Mouse (Mus musculus): Measurements from ENCODE around the gene Gbf1. TPM values are rescaled to one million over a fixed set of nuclear protein-coding genes. Genes with fewer than 3 reads are reported as not detected.

Gene Gbf1
- total RNA-seq, 2 experiments from 2014 or later: 67.8 to 82.5 TPM

DNA sequence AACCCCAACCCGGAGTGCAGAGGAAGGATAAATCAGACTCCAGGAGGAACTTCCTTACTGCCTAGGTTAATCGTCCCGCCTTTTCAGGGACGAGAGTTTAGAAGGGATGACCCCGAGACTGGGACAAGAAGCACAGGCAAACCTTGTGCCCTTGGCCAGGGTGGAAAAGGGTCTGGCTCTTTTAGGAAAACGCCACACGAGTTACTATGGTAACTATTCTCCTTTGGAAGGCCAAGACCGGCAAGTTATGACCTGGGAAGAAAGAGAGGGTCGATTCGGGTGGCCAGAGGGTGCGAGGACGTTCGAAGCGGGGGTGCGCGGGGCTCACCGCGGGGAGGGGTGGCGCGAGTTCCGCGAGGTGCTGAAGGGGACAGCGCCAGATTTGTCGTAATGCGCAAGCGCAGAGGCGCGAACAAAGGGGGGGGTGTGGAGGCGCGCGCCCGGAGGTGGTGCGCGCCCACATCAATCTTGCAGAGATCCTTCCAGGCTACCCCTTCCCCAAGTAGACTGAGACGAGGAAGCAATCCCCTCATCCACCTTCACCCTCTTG lies 174.5 kb downstream of the Gbf1 start, which contains the start of gene Psd:
TSS of gene Psd (minus strand) at position 401 of the 550 bp plus-strand sequence.
- DNase-seq (ENCODE audit: low spot score in 2 of 2): peak; percentile 64 to 69

DNA sequence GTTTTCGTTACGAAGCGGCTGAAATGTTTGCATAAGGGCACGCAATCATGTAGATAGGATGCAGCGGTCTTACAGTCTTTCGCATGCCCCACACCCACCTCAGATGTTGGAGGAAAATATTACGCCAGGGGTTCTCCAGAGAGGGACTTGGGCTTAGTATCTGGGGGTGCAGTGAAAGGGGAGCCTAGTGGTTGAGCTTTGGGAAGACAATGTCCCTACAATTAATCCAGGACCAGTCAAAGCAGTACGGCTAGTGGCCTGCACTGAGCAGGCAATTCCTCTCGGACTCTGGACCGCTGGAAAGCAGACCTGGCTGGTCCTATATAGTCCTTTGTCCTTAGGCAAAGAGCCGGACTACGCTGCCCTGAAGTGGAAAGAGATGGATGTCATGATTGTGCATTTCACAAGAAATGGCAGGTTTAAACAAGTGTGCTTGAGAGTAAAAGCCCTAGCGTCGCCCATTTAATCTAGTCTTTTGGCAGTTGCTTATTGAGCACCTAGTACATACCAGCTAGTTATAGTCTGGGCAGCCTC lies 175.3 kb downstream of the Gbf1 start:
- no peak for DNase-seq (ENCODE audit: low spot score in 2 of 2)

DNA sequence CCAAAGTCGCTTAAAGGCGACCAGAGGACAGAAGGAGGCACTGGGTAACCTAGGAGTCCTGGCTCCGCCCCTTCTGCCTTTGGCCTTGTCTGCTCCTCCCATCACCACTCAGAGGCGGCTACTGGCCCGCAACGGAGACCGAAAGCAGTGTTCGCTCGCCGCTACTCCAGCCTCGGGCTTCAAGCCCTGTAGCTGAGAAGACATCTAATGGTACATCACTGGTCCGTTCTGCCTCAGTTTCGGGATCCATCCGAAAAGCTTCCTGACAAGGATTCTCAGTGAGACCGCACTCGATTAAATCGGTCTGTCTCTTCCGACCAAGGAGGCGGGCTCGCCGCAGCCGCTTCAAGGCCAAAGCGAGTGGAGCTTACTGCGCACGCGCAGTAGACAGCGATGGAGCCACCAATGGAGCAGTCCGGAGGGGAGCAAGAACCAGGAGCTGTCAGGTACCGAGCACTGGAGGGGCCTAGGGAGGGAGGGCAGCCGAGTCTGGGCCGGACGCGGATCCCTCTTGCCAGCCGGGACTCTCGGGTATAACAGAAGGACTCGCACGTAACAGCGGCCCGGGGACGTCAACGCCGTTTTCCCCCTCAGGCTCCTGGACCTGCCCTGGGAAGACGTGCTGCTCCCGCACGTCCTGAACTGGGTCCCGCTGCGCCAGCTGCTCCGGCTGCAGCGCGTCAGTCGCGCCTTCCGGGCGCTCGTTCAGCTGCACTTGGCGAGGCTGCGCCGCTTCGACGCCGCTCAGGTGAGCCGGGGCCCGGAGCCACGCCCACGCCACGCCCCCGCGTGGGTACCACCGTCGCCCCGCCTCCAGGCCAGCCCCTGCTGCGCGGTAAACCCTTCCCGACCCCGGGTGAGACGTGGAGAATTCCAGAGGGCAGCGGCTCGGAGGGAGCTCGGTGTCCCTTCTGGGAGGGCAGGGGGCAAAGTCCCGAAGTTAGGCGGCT lies 176.0 kb downstream of the Gbf1 start, which contains the start of gene Fbxl15:
TSS of gene Fbxl15 (plus strand) at position 104 of the 950 bp plus-strand sequence.
- peak; percentile 88 to 90 for DNase-seq (ENCODE audit: low spot score in 2 of 2)

DNA sequence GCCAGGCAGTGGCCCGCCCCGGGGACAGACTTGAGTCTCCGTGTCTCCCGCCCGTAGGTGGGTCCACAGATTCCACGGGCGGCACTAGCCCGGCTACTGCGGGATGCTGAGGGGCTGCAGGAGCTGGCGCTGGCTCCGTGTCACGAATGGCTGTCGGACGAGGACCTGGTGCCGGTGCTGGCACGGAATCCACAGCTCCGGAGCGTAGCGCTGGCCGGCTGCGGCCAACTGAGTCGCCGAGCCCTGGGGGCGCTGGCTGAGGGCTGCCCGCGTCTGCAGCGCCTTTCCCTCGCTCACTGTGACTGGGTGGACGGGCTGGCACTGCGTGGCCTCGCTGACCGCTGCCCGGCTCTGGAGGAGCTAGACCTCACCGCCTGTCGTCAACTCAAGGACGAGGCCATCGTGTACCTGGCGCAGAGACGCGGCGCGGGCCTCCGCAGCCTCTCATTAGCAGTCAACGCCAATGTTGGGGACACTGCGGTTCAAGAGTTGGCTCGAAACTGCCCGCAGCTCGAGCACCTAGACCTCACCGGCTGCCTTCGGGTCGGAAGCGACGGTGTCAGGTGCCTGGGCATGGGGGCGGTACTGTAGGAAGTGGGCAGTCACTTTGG lies 176.8 kb downstream of the Gbf1 start:
- DNase-seq (ENCODE audit: low spot score in 2 of 2): peak in 1 of 2 experiments; percentile 32

DNA sequence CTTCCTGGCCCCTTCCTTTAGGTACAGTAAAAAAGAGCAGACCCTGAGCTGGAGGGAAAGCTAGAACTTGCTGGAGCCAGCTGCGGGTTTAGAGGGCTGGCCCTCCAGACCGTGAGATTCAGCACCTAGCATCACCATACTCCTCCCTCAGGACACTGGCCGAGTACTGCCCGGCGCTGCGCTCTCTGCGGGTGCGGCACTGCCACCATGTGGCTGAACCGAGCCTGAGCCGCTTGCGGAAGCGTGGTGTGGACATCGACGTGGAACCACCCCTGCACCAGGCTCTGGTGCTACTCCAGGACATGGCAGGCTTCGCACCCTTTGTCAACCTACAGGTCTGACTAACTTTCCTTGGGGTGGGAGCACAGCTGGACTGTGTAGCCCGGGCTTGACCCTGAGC lies 177.6 kb downstream of the Gbf1 start:
- peak; percentile 83 to 85 for DNase-seq (ENCODE audit: low spot score in 2 of 2)

DNA sequence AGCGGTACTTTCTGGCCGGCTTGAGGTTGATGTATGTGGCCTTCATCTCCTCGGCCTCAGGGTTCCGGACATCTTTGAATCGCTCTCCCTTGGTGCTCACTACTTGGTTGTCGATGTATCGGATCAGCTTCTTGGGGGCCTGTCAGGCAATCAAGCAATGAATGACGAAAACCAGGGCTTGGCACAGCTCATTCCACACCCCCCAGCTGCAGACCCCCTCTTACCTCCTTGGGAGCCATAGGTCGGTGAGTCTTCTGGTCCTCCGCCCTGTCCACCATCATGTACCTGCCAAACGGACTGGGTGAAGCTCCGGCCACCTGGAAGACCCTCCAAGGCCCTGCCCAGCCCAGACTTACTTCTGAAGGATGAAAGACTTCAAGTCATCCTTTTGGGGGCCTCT lies 178.4 kb downstream of the Gbf1 start:
- DNase-seq (ENCODE audit: low spot score in 2 of 2): no peak

DNA sequence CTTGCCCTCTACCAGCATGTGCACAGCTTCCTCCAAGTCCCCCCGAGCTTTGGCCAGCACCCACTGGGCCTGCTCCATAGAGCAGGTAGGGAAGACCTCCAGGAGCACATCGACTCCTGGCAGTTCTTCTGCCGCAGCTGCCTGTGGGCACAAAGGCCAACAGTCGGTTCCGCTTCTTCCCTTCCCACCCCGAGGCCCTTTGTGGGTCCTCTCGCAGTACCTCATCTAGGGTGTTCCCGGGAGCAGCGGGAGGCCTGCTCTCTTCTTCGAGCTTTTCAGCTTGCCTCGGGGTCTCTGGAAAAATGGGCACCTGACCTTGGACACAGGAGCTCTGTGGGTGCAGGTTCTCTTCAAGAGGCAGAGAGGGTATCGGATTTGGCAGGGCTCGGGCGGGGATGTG lies 179.0 kb downstream of the Gbf1 start:
- no peak for DNase-seq (ENCODE audit: low spot score in 2 of 2)

DNA sequence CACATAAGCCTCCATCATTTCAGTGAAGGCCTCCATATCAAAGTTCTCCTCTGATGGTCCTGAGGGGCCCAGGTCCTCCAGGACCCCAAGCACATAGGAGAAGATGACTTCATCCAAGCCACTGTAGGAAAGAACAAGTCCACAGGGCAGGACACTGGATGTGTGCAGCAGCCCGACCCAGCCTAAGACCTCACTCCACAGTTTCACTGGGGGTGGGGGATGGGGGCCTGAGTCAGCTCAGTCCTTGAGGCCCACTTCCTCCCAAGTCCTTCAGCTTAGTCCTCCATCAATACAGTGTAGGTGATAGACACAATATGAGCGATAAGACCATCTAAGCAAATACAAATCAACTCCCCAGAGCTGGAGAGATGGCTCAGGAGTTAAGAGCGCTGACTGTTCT lies 179.6 kb downstream of the Gbf1 start:
- no peak for DNase-seq (ENCODE audit: low spot score in 2 of 2)

DNA sequence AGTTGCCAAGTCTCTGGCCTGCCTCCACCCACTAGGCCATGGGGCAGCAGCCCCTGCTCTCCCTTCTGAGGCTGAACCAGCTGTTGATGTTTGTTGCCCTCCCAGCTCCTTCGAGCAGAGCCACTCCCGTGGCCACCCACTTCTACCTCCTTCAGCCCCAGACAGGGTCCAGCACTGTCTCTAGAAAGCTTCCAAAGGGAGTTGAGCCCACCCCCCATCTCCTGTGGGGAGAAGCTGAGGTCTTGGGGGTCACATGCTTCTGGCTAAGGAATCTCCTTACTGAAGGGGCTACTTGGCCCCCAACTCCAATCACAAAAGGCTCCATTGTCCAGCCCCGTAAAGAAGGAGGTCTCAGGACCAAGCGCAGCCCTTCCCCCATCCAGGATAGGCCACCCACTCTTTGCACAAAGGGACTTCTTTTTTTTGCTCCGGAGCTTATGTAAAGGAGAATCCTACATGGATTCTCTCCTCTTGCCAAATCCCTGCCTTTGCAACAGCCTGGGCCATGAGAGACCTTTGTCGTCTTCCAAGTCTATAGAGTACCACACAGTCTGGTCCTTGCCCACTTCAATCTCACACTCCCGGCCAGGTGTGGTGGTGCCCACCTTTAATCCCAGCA lies 180.5 kb downstream of the Gbf1 start:
- no peak for DNase-seq (ENCODE audit: low spot score in 2 of 2)

DNA sequence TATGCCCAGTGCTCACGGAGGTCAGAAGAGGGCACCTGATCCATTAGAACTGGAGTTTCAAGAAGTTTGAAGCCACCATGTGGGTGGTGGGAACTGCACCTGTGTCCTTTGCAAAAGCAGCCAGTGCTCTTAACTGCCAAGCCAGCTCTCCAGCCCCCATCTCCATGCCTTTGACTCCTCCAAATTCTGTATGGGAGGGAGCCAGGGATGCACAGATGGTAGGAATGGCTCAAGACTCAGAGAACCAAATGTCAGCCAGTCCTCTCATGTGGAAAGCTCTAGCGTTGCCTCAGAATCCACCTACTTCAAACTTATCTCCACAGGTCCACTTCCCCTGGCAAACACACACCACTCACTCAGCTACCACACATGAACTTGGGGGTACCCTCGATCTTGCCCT lies 181.6 kb downstream of the Gbf1 start:
- no peak for DNase-seq (ENCODE audit: low spot score in 2 of 2)

Other genes with a start within 250 kb of the Gbf1 start
- gene Armh3, start 154.0 kb upstream of the Gbf1 start, total RNA-seq (2021): 10 to 100 TPM; 12.0 to 12.3 TPM
- 10 to 100 TPM in 1 of 2 experiments, 1 to 10 TPM in 1; 9.8 to 15.1 TPM for gene Hps6, start 149.0 kb upstream of the Gbf1 start, total RNA-seq (2021)
- 10 to 100 TPM; 39.8 to 40.9 TPM for gene Pprc1, start 107.6 kb upstream of the Gbf1 start, total RNA-seq (2021)
- 10 to 100 TPM; 53.0 to 59.4 TPM for gene Ldb1, start 107.3 kb upstream of the Gbf1 start, total RNA-seq (2021)
- gene Nolc1, start 76.6 kb upstream of the Gbf1 start, total RNA-seq (2021): 10 to 100 TPM; 52.2 to 61.8 TPM
- gene Elovl3, start 20.6 kb upstream of the Gbf1 start, total RNA-seq (2021): 10 to 100 TPM; 84.8 to 94.1 TPM
- not detected for gene Pitx3, start 4.2 kb upstream of the Gbf1 start, total RNA-seq (2021)
- 10 to 100 TPM; 40.4 to 42.8 TPM for gene Nfkb2, start 151.8 kb downstream of the Gbf1 start, total RNA-seq (2021)
- gene Psd, start 174.6 kb downstream of the Gbf1 start, total RNA-seq (2021): 1 to 10 TPM; 7.5 to 9.2 TPM
- 10 to 100 TPM in 1 of 2 experiments, 1 to 10 TPM in 1; 8.8 to 10.3 TPM for gene Fbxl15, start 175.7 kb downstream of the Gbf1 start, total RNA-seq (2021)
- 10 to 100 TPM; 72.1 to 77.9 TPM for gene Cuedc2, start 186.2 kb downstream of the Gbf1 start, total RNA-seq (2021)
- gene Mfsd13a, start 188.6 kb downstream of the Gbf1 start, total RNA-seq (2021): 1 to 10 TPM; 9.3 to 9.4 TPM
- gene 2310034G01Rik, start 197.8 kb downstream of the Gbf1 start, total RNA-seq (2021): 1 to 10 TPM; 1.2 TPM
- 100 to 1,000 TPM; 121 to 122 TPM for gene Actr1a, start 243.2 kb downstream of the Gbf1 start, total RNA-seq (2021)
- gene Sufu, start 244.4 kb downstream of the Gbf1 start, total RNA-seq (2021): 10 to 100 TPM; 17.9 to 20.3 TPM

Measured in adrenal gland, adult 18-20 months (tissue).